Mouse (Mus musculus) G1E (cell line): ENCODE results near the gene Vdr. TPM values are rescaled to one million over a fixed set of nuclear protein-coding genes. Genes with fewer than 3 reads are reported as not detected.
"Not testable (repeated sequence)": the region's sequence is repeated elsewhere in the genome, so short reads cannot be mapped to it uniquely, and the experiment has no call there.

Source experiments
- ATAC-seq: 2 replicates; pipeline ENCODE4 v1.8.0; 2016; ENCODE audit warnings: mild to moderate bottlenecking; ENCODE audit not compliant: insufficient number of reproducible peaks, poor library complexity, low FRiP score, severe bottlenecking; ENCODE audit errors: extremely low read depth
- DNase-seq: peaks from one replicate; pipeline ENCODE4 v3.0.0; 2012; ENCODE audit warnings: low spot score
- H3K27me3 ChIP-seq: 2 replicates; pipeline ENCODE4 v1.6.1; 2012; ENCODE audit warnings: mild to moderate bottlenecking, low read length, inconsistent platforms; ENCODE audit not compliant: insufficient read depth
- H3K36me3 ChIP-seq: replicated peaks from 2 replicates; pipeline ENCODE3; 2012; ENCODE audit warnings: mild to moderate bottlenecking, inconsistent platforms
- H3K4me1 ChIP-seq: 2 replicates; pipeline ENCODE4 v1.6.1; 2012; ENCODE audit warnings: low read depth, low read length, inconsistent platforms, mixed read lengths; ENCODE audit not compliant: insufficient read depth
- H3K4me3 ChIP-seq: 2 replicates; pipeline ENCODE4 v1.5.1; 2012; ENCODE audit warnings: low read depth, mild to moderate bottlenecking, inconsistent platforms, low read length, moderate library complexity, mixed read lengths
- H3K9me3 ChIP-seq: replicated peaks from 2 replicates; pipeline ENCODE4 v1.6.1; 2012; ENCODE audit warnings: inconsistent platforms
- CTCF ChIP-seq: IDR thresholded peaks from 2 replicates; pipeline ENCODE4 v1.5.1; 2012; ENCODE audit warnings: low read depth, low read length, inconsistent platforms, mixed read lengths
- GATA1 ChIP-seq: IDR thresholded peaks from 2 replicates; pipeline ENCODE4 v1.6.1; 2012; ENCODE audit warnings: borderline replicate concordance, low read length, inconsistent platforms, mixed read lengths
- GATA2 ChIP-seq: IDR thresholded peaks from 2 replicates; pipeline ENCODE4 v1.6.1; 2012; ENCODE audit warnings: low read depth, low read length, inconsistent platforms, borderline replicate concordance
- POLR2AphosphoS5 ChIP-seq: IDR thresholded peaks from 2 replicates; pipeline ENCODE4 v1.6.1; 2012; ENCODE audit warnings: low read depth, low read length, inconsistent platforms; ENCODE audit not compliant: insufficient replicate concordance
- TAL1 ChIP-seq: conservative IDR thresholded peaks from 2 replicates; pipeline ENCODE4 v1.6.1; 2012; ENCODE audit warnings: low read depth, low read length, inconsistent platforms, mixed read lengths
- polyA plus RNA-seq: library from polyadenylated mRNA; stranded (reverse); fragments of >175 nt; gene quantifications from 2 replicates; pipeline ENCODE4 v1.2.3, GENCODE M21; 2012
- total RNA-seq, 2 experiments: library from RNA; stranded (forward) in 1 of 2; stranded (reverse) in 1 of 2; fragments of 200-1000 nt in 1 of 2; fragments of >200 nt in 1 of 2; fragmentation: Nextera tagmentation in 1 of 2; gene quantifications; 2 replicates each; pipeline ENCODE4 v1.2.3; 2014 to 2017

Vdr gene
- total and polyA plus RNA-seq, 3 experiments = 0.09 to 0.45 (median 0.33) TPM

GRCm38 (mm10) chr15:97875784-97876183 is 34.6 kb downstream of the Vdr start:
- Histone ChIP-seq H3K36me3 (no peaks in the 10 kb centered on the region), H3K9me3 (no peaks in the 10 kb centered on the region), H3K4me1 (no peaks in the 10 kb centered on the region), H3K27me3 (peaks cover 67% of the 10 kb centered on the region), H3K4me3 (no peak overlapping the region)
- no peak for ATAC-seq
- DNase-seq = no peak
- TF ChIP-seq POLR2AphosphoS5 (no peak), TAL1 (no peak), CTCF (no peak), GATA2 (no peak), GATA1 (no peak)

- DNase-seq (no peak), ATAC-seq (no peak)
- H3K4me3 ChIP-seq = no peak overlapping the region
- peaks cover 11% of the 10 kb centered on the region for H3K4me1 ChIP-seq
- H3K9me3 ChIP-seq = no peaks in the 10 kb centered on the region
- peaks cover 51% of the 10 kb centered on the region for H3K27me3 ChIP-seq
- no peak for TF ChIP-seq GATA1
- TF ChIP-seq POLR2AphosphoS5 = no peak
- TF ChIP-seq CTCF = no peak
- TF ChIP-seq GATA2 = no peak
- no peak for TF ChIP-seq TAL1
- no peaks in the 10 kb centered on the region for H3K36me3 ChIP-seq
These were observed 36.7 kb downstream of the Vdr start for GRCm38 (mm10) chr15:97873717-97874116.

GRCm38 (mm10) chr15:97872161-97872560 is 38.3 kb downstream of the Vdr start:
- peaks cover 38% of the 10 kb centered on the region for H3K27me3 ChIP-seq
- no peaks in the 10 kb centered on the region for H3K9me3 ChIP-seq
- DNase-seq (no peak), ATAC-seq (no peak)
- H3K36me3 ChIP-seq = no peaks in the 10 kb centered on the region
- H3K4me1 ChIP-seq = peaks cover 13% of the 10 kb centered on the region
- no peak overlapping the region for H3K4me3 ChIP-seq
- TF ChIP-seq TAL1 (no peak), CTCF (no peak), GATA1 (no peak), GATA2 (no peak), POLR2AphosphoS5 (no peak)

- Histone ChIP-seq H3K9me3 (peaks cover 4% of the 10 kb centered on the region; the same call in 1 of the 2 replicates), H3K36me3 (no peaks in the 10 kb centered on the region), H3K4me1 (peaks cover 13% of the 10 kb centered on the region), H3K4me3 (no peak overlapping the region), H3K27me3 (peaks cover 34% of the 10 kb centered on the region)
- TF ChIP-seq CTCF (no peak), GATA2 (no peak), TAL1 (no peak), POLR2AphosphoS5 (no peak), GATA1 (no peak)
- ATAC-seq = no peak
- no peak for DNase-seq
These were observed 39.1 kb downstream of the Vdr start for GRCm38 (mm10) chr15:97871055-97872030.

GRCm38 (mm10) chr15:97870116-97870515 is 40.3 kb downstream of the Vdr start:
- H3K4me3 ChIP-seq, H3K9me3 ChIP-seq, H3K36me3 ChIP-seq, ATAC-seq, DNase-seq: not testable (repeated sequence)
- H3K4me1 ChIP-seq = peaks cover 16% of the 10 kb centered on the region
- peaks cover 25% of the 10 kb centered on the region for H3K27me3 ChIP-seq

GRCm38 (mm10) chr15:97868985-97869384 is 41.4 kb downstream of the Vdr start:
- Histone ChIP-seq H3K36me3 (no peaks in the 10 kb centered on the region), H3K4me1 (peaks cover 24% of the 10 kb centered on the region), H3K4me3 (no peak overlapping the region), H3K9me3 (peaks cover 7% of the 10 kb centered on the region; the same call in 1 of the 2 replicates), H3K27me3 (peaks cover 25% of the 10 kb centered on the region)
- ATAC-seq (no peak), DNase-seq (no peak)
- TF ChIP-seq TAL1 = no peak
- no peak for TF ChIP-seq POLR2AphosphoS5
- no peak for TF ChIP-seq CTCF
- no peak for TF ChIP-seq GATA1
- TF ChIP-seq GATA2 = no peak
